Mouse (Mus musculus) spleen, adult 2 months (tissue): Measurements from ENCODE around the gene Efcab10. TPM values are rescaled to one million over a fixed set of nuclear protein-coding genes. Genes with fewer than 3 reads are reported as not detected.

Experiments used
- DNase-seq, 2 experiments: peaks; one replicate each; pipeline versions ENCODE4 v3.0.0 to v3.0.0-alpha.2; 2012 to 2021; ENCODE audit warnings: low spot score in 2 of 2, low read depth in 1 of 2
- H3K27ac ChIP-seq: fragments of 200-500 bp; 2 replicates; pipeline ENCODE4 v1.5.1; 2012; ENCODE audit warnings: low read length, inconsistent platforms; ENCODE audit not compliant: insufficient read depth
- H3K27me3 ChIP-seq: fragments of 200-500 bp; 2 replicates; pipeline ENCODE4 v1.6.1; 2012; ENCODE audit warnings: mild to moderate bottlenecking, moderate library complexity, low read length, inconsistent platforms; ENCODE audit not compliant: control insufficient read depth, insufficient read depth
- H3K36me3 ChIP-seq: fragments of 200-500 bp; 2 replicates; pipeline ENCODE4 v1.6.1; 2012; ENCODE audit warnings: mild to moderate bottlenecking, low read length, inconsistent platforms; ENCODE audit not compliant: control insufficient read depth, insufficient read depth
- H3K4me1 ChIP-seq: fragments of 200-500 bp; 2 replicates; pipeline ENCODE4 v1.6.1; 2011; ENCODE audit warnings: inconsistent platforms; ENCODE audit not compliant: control insufficient read depth, insufficient read depth, insufficient read length
- H3K4me3 ChIP-seq: fragments of 200-500 bp; 2 replicates; pipeline ENCODE4 v1.5.1; 2011; ENCODE audit warnings: mild to moderate bottlenecking, inconsistent platforms; ENCODE audit not compliant: insufficient read depth, insufficient read length; ENCODE audit errors: extremely low read depth
- CTCF ChIP-seq: fragments of 200-500 bp; IDR thresholded peaks from 2 replicates; pipeline ENCODE4 v1.5.1; 2011; ENCODE audit warnings: mild to moderate bottlenecking, inconsistent platforms; ENCODE audit not compliant: insufficient read depth, insufficient read length, insufficient replicate concordance; ENCODE audit errors: extremely low read depth
- POLR2A ChIP-seq: fragments of 200-500 bp; IDR thresholded peaks from 2 replicates; pipeline ENCODE4 v1.6.1; 2011; ENCODE audit warnings: low read depth, low read length, inconsistent platforms
- WGBS: fragments of 180-500 bp; shearing (Covaris S2); methylation state at CpG from one replicate; pipeline ENCODE4 v1.1.7; 2018; 5-methylcytosine and 5-hydroxymethylcytosine counted together
- polyA plus RNA-seq: library from polyadenylated mRNA; depleted of rRNA; stranded (reverse); fragments of >200 nt; gene quantifications from 2 replicates; pipeline ENCODE4 v1.2.3, GENCODE M21; 2012; rRNA removed

The Efcab10 gene
- polyA plus RNA-seq, 1 experiment, result not detected

DNA sequence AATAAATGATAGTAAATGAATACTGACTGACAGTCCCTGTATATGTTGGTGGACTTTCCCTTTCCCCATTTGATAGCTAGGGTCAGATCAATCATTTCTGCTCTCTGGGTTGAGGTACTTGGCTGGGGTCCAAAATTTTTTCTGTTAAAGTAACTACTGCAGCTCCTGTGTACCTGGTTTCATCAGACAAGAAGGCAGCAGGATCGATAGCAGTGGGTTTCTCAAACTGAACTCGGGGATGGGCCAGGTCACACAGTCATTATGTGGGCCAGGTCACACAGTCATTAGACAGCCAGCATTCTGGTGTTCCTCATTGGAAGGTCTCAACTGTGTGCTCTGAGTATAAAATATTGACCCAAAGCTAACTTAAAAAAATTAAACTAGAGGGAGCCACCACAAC is 33.1 kb downstream of the Efcab10 start:
- Histone ChIP-seq H3K36me3 (no peaks in the 10 kb centered on the region), H3K4me3 (no peak overlapping the region), H3K4me1 (no peaks in the 10 kb centered on the region), H3K27me3 (no peaks in the 10 kb centered on the region), H3K27ac (no peak overlapping the region)
- TF ChIP-seq POLR2A, result no peak
- no peak for TF ChIP-seq CTCF
- 88% methylated on average over 2 of the region's 2 CpGs for WGBS
- no peak for DNase-seq

DNA sequence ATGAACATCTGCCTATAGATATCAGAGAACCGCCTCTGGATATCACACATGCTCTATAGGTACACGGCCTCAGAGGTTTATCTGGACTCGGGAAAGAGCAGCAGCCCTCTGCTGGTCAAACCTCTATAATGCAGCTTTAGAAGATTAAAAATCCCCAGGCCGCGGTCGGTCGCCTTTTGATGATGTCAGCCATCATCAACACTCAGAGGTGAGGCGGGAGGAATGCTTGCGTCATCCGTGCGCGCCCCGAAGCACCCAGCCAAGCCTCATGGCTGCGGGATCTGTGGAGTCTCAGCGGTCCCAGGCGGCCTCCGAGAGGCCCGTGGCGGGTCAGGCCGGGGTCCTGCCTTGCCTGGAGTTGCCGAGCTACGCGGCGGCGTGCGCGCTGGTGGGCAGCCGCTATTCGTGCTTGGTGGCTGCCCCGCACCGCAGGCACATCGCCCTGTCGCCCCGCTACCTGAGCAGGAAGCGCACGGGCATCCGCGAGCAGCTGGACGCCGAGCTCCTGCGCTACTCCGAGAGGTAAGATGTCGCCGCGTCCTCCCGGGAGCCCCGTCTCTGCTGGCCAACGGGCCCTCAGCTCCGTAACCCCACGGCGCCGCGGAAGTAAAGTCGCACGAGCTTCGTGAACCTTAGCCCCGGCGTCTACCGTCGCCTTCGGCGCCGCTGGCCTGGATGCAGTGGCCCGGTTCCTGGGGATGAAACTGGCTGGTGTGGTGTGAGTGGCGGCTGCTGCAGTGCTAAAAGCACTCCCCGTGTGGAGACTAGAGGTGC is 34.9 kb downstream of the Efcab10 start, which contains the start of gene Twistnb:
Twistnb (plus strand) TSS at position 249 of the 774 bp plus-strand sequence.
- DNase-seq, result peak; percentile 94 to 96
- TF ChIP-seq POLR2A, result peak; percentile 49
- peak; percentile 37; the same call in 1 of the 2 replicates for TF ChIP-seq CTCF
- H3K36me3 ChIP-seq, result no peaks in the 10 kb centered on the region
- peak within 1 kb of the TSS; percentile 94 for H3K4me3 ChIP-seq
- no peaks in the 10 kb centered on the region for H3K27me3 ChIP-seq
- no peaks in the 10 kb centered on the region for H3K4me1 ChIP-seq
- WGBS, result under 1% methylated on average over 66 of the region's 66 CpGs
- H3K27ac ChIP-seq, result peak within 1 kb of the TSS; percentile 85

DNA sequence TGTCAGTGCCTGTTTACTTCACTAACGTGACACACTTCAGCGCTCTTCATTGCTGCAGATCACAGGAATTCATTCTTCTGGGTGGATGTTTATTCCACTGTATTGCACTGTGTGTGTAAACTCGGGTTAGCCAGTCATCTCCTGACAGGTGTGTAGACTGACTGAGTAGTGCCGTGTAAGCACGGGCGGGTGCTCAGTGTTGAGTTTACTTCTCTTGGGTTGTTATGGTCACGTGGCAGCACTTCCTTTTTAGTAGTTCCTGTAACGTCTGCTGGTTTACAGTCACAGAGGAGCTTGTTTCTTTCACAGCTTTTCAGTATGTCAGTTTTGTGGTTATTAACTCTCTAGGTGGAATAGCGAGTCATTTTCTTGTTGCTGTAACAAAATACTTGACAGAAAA is 39.2 kb downstream of the Efcab10 start:
- H3K27ac ChIP-seq, result peak overlapping the region; percentile 2; the same call in 1 of the 2 replicates

DNA sequence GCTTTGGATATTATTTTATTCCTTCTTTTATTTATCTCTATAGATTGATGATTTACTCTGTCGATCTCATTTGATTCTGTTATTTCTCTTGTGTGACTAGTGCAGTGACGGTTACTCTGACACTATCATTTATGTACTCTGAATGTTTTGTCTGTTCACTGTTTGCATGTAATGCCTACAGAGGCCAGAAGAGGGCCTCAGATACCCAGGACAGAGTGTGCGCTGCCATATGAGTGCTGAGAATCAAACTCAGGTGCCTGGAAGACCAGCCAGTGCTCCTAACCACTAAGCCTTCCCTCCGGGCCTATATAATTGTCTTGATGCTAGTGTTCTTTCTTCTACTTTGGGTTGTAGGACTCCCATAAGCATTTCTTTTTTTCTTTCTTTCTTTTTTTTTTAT is 40.1 kb downstream of the Efcab10 start:
- Histone ChIP-seq H3K4me3 (no peak overlapping the region), H3K27me3 (no peaks in the 10 kb centered on the region), H3K27ac (no peak overlapping the region), H3K36me3 (peaks cover 6% of the 10 kb centered on the region), H3K4me1 (no peaks in the 10 kb centered on the region)
- DNase-seq, result no peak
- TF ChIP-seq CTCF (no peak), POLR2A (no peak)
- 94% methylated on average over 4 of the region's 4 CpGs for WGBS

More for the DNA sequence above, 39.2 kb downstream of the Efcab10 start:
- H3K27me3 ChIP-seq, result no peaks in the 10 kb centered on the region
- TF ChIP-seq POLR2A (no peak), CTCF (no peak)
- peak; percentile 54 to 56 for DNase-seq
- peaks cover 5% of the 10 kb centered on the region for H3K36me3 ChIP-seq
- H3K4me1 ChIP-seq, result no peaks in the 10 kb centered on the region
- H3K4me3 ChIP-seq, result no peak overlapping the region
- 17% methylated on average over 9 of the region's 9 CpGs for WGBS

Other genes starting within 250 kb of the Efcab10 start
- 36.5 and 37.1 TPM in 2 replicates for gene Atxn7l1, start 247.2 kb upstream of the Efcab10 start, polyA plus RNA-seq
- gene Twistnb, start 34.8 kb downstream of the Efcab10 start, polyA plus RNA-seq, result 42.5 and 77.1 TPM in 2 replicates